Mouse (Mus musculus): ENCODE results near the gene Gpn3. TPM values are rescaled to one million over a fixed set of nuclear protein-coding genes. Genes with fewer than 3 reads are reported as not detected.

Gene Gpn3
- 10 to 100 TPM; 24.9 to 27.6 TPM for total RNA-seq (2021)
- long read RNA-seq, experiment 1, transcript Gpn3-201 (8 exons, 1,592 nt), result major isoform, 34 of 43 reads
- long read RNA-seq, experiment 1, partial matches to known transcripts, result 4 of 43 reads
- long read RNA-seq, experiment 1, other reads (novel, unspliced or antisense), result 2 of 43 reads
- long read RNA-seq, experiment 2, transcript Gpn3-201 (8 exons, 1,592 nt), result major isoform, 28 of 33 reads
- long read RNA-seq, experiment 2, partial matches to known transcripts, result 2 of 33 reads
- long read RNA-seq, experiment 2, other reads (novel, unspliced or antisense), result 3 of 33 reads

- peak in 1 of 2 experiments; percentile 12 for DNase-seq (ENCODE audit: low spot score in 2 of 2)
Observed at GRCm38 (mm10) chr5:122371591-122372191, at the start of gene Gpn3. Gpn3 (plus strand) TSS chr5:122371876.

- DNase-seq (ENCODE audit: low spot score in 2 of 2), result no peak
Observed at GRCm38 (mm10) chr5:122323523-122323922, 48.2 kb upstream of the Gpn3 start.

DNA sequence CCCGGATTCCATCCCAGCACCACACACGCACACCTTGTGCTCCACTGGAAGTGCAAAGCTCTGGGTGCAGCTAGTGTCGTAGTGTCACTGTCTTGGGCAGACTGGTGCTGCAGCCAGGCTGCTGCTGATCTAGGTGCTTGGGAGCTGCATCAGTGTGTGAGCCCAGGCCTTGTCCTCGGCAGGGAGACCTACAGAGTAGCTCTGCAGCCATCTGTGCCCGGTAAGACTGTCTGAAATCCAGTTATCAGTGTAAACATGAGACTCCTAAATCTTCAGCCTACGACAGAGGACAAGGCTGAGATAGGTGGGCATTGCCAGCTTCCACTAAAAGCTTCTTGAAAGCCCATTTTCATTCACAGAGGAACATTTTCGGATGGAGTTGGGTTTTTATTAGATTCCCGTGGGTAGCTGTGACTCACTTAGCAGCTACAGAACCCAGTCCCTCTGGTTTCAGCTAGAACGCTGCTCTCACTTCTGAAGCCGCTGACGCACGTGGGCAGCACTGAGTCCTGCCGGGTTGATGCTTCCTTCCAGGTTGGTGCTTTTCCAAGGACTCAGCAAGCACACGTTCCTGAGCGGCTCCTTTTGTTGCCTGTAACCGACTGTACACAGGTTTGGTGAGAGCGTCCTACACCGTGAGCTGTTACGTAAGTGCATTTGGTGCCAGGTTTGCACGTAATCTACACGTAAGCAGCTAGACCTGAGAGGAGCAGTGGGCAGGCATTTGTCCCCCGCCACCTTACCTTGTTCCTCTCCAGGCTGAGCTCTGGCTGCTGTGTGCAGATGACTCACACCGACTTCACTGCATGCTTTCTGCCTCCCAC is 46.9 kb upstream of the Gpn3 start:
- DNase-seq (ENCODE audit: low spot score in 2 of 2), result peak; percentile 71 to 88

- DNase-seq (ENCODE audit: low spot score in 2 of 2), result no peak
Observed at GRCm38 (mm10) chr5:122325477-122325876, 46.2 kb upstream of the Gpn3 start.

GRCm38 (mm10) chr5:122327283-122327682 is 44.4 kb upstream of the Gpn3 start:
- DNase-seq (ENCODE audit: low spot score in 2 of 2), result peak in 1 of 2 experiments; percentile 9

DNA sequence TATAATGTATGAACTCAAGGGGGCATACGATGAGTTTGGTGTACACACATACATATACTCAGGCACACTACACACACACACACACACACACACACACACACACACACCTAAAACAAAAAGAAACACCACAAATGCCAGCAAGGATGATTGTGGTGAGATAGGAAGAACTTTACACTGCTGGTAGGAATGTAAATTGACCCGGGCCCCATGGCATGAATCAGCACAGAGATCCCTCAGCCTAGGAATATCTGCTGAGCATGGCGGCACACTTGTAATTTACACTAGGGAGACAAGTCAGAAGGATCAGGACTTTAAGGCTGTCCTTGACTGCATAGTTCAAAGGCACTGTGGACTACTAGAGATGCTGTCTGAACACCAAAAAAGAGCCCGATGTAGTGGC is 41.4 kb upstream of the Gpn3 start:
- no peak for DNase-seq (ENCODE audit: low spot score in 2 of 2)

- no peak for DNase-seq (ENCODE audit: low spot score in 2 of 2)
Observed at GRCm38 (mm10) chr5:122334682-122335081, 37.0 kb upstream of the Gpn3 start.

DNA sequence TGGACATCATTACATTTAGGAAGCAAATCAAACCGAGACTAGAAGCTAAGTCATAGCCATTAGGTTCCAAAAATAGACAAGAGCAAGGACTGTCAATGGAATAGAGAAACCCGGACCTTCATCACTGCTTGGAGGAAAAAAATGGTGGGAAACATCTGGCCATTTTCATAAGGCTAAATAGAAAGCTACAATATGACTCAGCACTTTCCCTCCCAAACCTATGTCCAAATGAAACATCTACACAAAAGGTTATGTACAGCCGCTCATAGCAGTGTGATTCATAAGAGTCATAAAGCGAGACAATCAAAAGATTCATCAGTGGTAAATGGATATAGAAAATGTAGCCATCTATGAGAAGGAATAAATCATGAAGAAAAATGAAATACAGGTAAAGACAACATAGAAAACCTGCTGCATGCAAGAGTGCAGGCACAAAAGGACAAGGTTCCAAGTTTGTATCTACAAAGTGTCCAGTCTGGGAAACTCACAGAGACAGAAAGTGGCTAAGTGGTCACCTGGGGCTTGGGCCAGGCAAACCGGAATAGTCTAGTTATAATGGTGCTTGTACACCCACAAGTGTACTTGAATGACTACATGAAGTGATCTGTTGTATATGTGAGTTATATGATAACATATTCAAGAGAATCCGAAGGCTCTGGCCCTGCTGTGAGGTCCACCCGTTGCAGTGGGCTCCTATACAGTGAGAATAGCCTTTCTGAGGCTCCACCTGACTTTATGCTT is 35.0 kb upstream of the Gpn3 start:
- DNase-seq (ENCODE audit: low spot score in 2 of 2), result no peak

- no peak for DNase-seq (ENCODE audit: low spot score in 2 of 2)
Observed at GRCm38 (mm10) chr5:122342874-122343273, 28.8 kb upstream of the Gpn3 start.

DNA sequence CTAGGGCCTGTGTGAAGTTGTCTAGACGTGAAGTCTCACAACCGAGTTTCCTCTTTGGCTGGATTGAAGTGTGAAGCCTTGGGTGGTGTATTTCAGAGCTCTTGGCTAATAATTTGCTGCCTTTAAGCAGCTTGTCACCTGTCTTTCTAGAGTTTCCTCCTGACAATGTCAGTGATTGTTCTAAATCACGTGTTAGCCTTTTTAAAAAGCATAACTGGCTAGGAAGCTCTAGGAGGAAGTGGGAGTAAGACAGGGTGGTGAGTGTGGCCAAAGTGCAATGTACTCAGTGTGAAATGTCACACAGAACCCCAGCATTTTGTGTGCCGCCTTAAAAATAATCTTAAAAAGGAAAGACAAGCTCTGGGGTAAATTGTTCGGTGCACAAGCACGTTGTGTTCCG is 27.9 kb upstream of the Gpn3 start:
- DNase-seq (ENCODE audit: low spot score in 2 of 2), result no peak

DNA sequence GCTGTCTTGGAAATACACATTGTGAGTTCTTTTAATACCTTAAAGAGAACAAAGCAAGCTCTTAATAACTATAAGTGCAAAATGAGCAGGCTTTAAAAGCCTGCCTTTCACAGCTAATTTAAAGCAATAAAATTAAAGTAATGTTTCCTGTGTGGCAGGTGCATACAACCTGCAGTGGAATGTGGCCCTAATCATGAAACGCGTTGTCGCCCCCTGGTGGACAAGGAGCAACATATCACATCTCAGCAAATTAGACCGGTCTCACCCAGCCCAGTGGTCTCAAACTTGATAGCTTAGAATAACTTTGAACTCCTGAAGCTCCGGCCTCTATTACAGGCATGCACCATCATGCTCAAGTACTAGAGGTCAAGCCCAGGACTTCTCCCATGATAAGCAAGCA is 27.4 kb upstream of the Gpn3 start:
- peak; percentile 74 to 76 for DNase-seq (ENCODE audit: low spot score in 2 of 2)

DNA sequence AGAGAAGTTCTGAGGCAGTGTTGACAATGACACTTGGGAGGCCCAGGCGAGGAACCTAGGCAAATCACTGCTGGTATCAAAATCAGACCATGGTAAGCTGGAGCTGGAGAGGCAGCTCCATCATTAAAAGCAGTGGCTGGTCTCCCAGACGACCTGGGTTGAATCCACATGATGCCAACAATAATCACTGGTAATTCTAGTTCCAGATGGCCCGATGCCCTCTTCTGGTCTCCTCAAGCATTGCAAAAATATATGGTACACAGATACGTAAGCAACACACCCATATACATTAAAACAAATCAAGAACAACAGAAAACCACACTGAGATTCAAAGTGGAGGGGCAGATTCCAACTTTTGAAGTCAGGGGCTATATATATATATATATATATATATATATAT is 25.9 kb upstream of the Gpn3 start:
- DNase-seq (ENCODE audit: low spot score in 2 of 2), result no peak

- DNase-seq (ENCODE audit: low spot score in 2 of 2), result peak; percentile 99
Observed at GRCm38 (mm10) chr5:122353807-122354491, 17.7 kb upstream of the Gpn3 start, which contains the start of the genes Rad9b and Vps29. Rad9b (minus strand) TSS chr5:122354233. Vps29 (plus strand) TSS chr5:122354369.

- no peak for DNase-seq (ENCODE audit: low spot score in 2 of 2)
Observed at GRCm38 (mm10) chr5:122354492-122355067, 17.1 kb upstream of the Gpn3 start.

DNA sequence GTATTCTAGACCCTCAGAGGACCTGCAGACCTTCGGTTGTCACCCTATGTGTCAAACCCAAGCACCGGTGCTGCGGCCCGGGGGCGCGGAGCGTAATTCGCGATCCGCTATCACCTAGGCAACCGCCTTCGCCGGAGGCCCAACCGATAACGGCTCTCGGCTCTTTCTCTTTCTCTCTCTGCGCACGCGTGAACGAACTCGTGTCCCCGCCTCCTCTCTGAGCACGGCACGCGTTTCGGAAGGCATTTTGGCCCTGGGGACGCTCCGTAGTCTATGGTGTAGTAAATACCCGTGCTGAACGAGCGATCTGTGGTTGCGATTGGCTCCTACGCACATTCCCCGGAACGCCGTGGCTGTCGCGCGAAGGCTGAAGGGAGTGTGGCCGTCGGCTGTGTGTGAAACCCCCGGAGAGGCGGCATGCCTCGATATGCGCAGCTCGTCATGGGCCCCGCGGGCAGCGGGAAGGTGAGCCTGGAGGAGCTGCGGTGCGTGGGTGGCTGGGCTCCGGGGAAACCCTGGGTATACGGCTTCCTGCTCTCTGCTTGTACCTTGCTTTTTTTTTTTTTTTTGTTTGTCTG is 605 bp downstream of the Gpn3 start, which contains the start of gene Fam216a:
Fam216a (minus strand) TSS at position 173 of the 578 bp plus-strand sequence.
- peak; percentile 100 for DNase-seq (ENCODE audit: low spot score in 2 of 2)

- DNase-seq (ENCODE audit: low spot score in 2 of 2), result no peak
Observed at GRCm38 (mm10) chr5:122372878-122373277, 1.2 kb downstream of the Gpn3 start.

GRCm38 (mm10) chr5:122377101-122377833 is 5.6 kb downstream of the Gpn3 start:
- no peak for DNase-seq (ENCODE audit: low spot score in 2 of 2)

DNA sequence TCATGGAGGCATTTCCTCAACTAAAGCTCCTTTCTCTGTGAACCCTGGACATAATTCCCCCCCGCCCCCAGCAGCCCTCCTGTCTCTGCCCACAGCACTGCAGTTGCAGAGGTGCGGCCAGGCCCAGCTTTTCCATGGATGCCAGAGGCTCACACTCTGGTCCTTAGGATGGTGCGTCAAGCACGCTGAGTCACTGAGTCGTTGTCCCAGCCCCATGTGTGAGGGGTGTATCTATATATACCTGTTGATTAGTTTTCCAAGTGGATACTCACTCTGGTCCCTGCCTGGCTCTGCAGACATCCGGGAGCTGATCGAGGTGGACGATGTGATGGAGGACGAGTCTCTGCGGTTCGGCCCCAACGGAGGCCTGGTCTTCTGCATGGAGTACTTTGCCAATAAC is 6.5 kb downstream of the Gpn3 start:
- no peak for DNase-seq (ENCODE audit: low spot score in 2 of 2)
